Mouse (Mus musculus) heart, postnatal 0 days (tissue): Measurements from ENCODE around the gene Glt28d2.

Experiments used
- CTCF ChIP-seq: IDR thresholded peaks from 2 replicates; pipeline ENCODE4 v1.5.1; 2016; ENCODE audit warnings: antibody characterized with exemption, control low read depth, low read depth
- EP300 ChIP-seq: IDR thresholded peaks from 2 replicates; pipeline ENCODE4 v1.6.1; 2016; ENCODE audit warnings: antibody characterized with exemption, low read depth

DNA sequence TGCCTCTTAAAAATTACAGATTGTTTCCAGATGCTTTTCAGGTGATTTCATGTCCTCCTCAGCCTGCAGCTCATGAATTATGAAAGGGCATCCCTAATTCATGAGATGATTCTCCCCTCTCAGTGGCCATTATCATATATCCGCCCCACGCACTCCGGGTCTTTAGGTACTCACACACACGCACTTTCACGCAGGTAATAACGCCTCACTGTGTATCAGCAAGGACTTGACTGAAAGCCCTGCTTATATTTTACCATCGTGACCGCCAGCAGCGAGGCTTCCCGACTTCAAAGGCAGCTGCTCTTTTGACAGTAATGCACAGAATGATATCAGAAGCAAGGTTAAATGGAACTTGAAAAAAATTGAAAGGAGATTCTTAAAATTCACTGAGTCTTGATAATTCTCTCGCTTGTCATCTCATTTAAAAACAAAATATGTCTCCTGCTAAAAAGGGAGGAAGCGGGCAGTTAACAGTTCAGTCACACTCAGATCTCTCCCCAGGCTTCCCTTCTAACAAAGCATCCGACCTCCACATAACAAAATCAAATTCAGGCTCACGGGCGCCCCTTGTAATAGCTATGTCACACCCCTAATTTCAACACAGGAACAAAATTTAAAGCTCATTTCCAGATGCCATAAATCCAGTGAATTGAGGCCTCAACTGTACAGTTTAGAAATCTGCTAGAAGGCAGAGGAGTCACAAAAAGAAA, 66.3 kb downstream of the Glt28d2 start:
- TF ChIP-seq EP300 (no peak), CTCF (no peak)
